Mouse (Mus musculus) intestine, postnatal 0 days (tissue): ENCODE measurements around the gene Hnrnpr. TPM values are rescaled to one million over a fixed set of nuclear protein-coding genes. Genes with fewer than 3 reads are reported as not detected.

Source experiments
- ATAC-seq: fragments of 200-750 bp; cut with Nextera tagmentation; 2 replicates; pipeline ENCODE4 v1.8.0; 2017; ENCODE audit warnings: mild to moderate bottlenecking, moderate TSS enrichment, moderate library complexity
- H3K27ac ChIP-seq: fragments of 300-500 bp; sonication (generic); 2 replicates; pipeline ENCODE4 v1.5.1; 2014; ENCODE audit warnings: mild to moderate bottlenecking, low read depth, low read length, moderate library complexity
- H3K27me3 ChIP-seq: fragments of 300-500 bp; sonication (generic); replicated peaks from 2 replicates; pipeline ENCODE4 v1.6.1; 2014; ENCODE audit warnings: low read length, mixed read lengths; ENCODE audit not compliant: control insufficient read depth, insufficient read depth
- H3K36me3 ChIP-seq: fragments of 300-500 bp; sonication (generic); 2 replicates; pipeline ENCODE4 v1.6.1; 2014; ENCODE audit warnings: mild to moderate bottlenecking, moderate library complexity; ENCODE audit not compliant: control insufficient read depth, insufficient read depth
- H3K4me1 ChIP-seq: fragments of 300-500 bp; sonication (generic); replicated peaks from 2 replicates; pipeline ENCODE4 v1.6.1; 2014; ENCODE audit warnings: antibody characterized with exemption, low read length, mixed read lengths; ENCODE audit not compliant: control insufficient read depth, insufficient read depth
- H3K4me2 ChIP-seq: fragments of 300-500 bp; sonication (generic); replicated peaks from 2 replicates; pipeline ENCODE4 v1.6.1; 2014; ENCODE audit warnings: low read depth, mild to moderate bottlenecking, moderate library complexity
- H3K4me3 ChIP-seq: fragments of 300-500 bp; sonication (generic); 2 replicates; pipeline ENCODE4 v1.5.1; 2014; ENCODE audit warnings: low read depth, low read length
- H3K9ac ChIP-seq: fragments of 300-500 bp; sonication (generic); 2 replicates; pipeline ENCODE4 v1.6.1; 2014; ENCODE audit warnings: mild to moderate bottlenecking, low read depth, low read length
- H3K9me3 ChIP-seq: fragments of 300-500 bp; sonication (generic); 2 replicates; pipeline ENCODE4 v1.6.1; 2016; ENCODE audit warnings: mixed run types; ENCODE audit not compliant: control insufficient read depth
- CTCF ChIP-seq: sonication (generic); IDR thresholded peaks from 2 replicates; pipeline ENCODE4 v1.5.1; 2016; ENCODE audit warnings: low read depth, mild to moderate bottlenecking, control low read depth, antibody characterized with exemption, moderate library complexity
- WGBS: fragments of 180-500 bp; shearing (Covaris S2); extraction: QIAGEN DNeasy Blood & Tissue Kit; methylation state at CpG from one replicate; pipeline ENCODE4 v1.1.7; 2014; 5-methylcytosine and 5-hydroxymethylcytosine counted together
- polyA plus RNA-seq: library from polyadenylated mRNA; unstranded; fragments of >200 nt; fragmentation: Nextera tagmentation; extraction: Ambion mirVana; gene quantifications from 2 replicates; pipeline ENCODE4 v1.2.1, GENCODE M21; 2015

The Hnrnpr gene
- polyA plus RNA-seq, 1 experiment from 2014 or later = 47.9 TPM

- Histone ChIP-seq H3K9me3 (no peaks in the 10 kb centered on the region), H3K4me3 (no peak overlapping the region), H3K4me1 (no peaks in the 10 kb centered on the region), H3K4me2 (no peak overlapping the region), H3K36me3 (no peaks in the 10 kb centered on the region), H3K9ac (no peak overlapping the region), H3K27ac (no peak overlapping the region), H3K27me3 (no peaks in the 10 kb centered on the region)
- no peak for TF ChIP-seq CTCF
- no peak for ATAC-seq
- WGBS = 58% methylated on average over 11 of the region's 11 CpGs
Measured at GRCm38 (mm10) chr4:136407831-136408230, 97.1 kb downstream of the Hnrnpr start.

Other genes with a start within 250 kb of the Hnrnpr start
- gene Id3, start 167.4 kb upstream of the Hnrnpr start, polyA plus RNA-seq = 106 and 118 TPM in 2 replicates
- gene E2f2, start 138.5 kb upstream of the Hnrnpr start, polyA plus RNA-seq = 4.1 and 4.2 TPM in 2 replicates
- gene Asap3, start 104.6 kb upstream of the Hnrnpr start, polyA plus RNA-seq = 0.95 and 1.1 TPM in 2 replicates
- gene Tcea3, start 63.2 kb upstream of the Hnrnpr start, polyA plus RNA-seq = 23.6 and 25.0 TPM in 2 replicates
- 6.7 and 7.5 TPM in 2 replicates for gene Zfp46, start 26.3 kb upstream of the Hnrnpr start, polyA plus RNA-seq
- gene Htr1d, start 112.6 kb downstream of the Hnrnpr start, polyA plus RNA-seq = 0.16 and 0.37 TPM in 2 replicates
- gene 6030445D17Rik, start 151.3 kb downstream of the Hnrnpr start, polyA plus RNA-seq = 0.50 and 0.59 TPM in 2 replicates
- 82.9 and 100 TPM in 2 replicates for gene Luzp1, start 158.8 kb downstream of the Hnrnpr start, polyA plus RNA-seq